Mouse (Mus musculus): Measurements from ENCODE around the gene Cnksr3.

GRCm38 (mm10) chr10:7145614-7146013 lies 66.4 kb downstream of the Cnksr3 start:
- TF ChIP-seq CTCF (IDR thresholded peaks at IDR 0.05; ENCODE audit: low read depth, low read length) (no peak), TAL1 (conservative IDR thresholded peaks at IDR 0.05; ENCODE audit: low read depth, low read length) (no peak), GATA1 (IDR thresholded peaks at IDR 0.05; ENCODE audit: borderline replicate concordance, low read length) (no peak), POLR2AphosphoS5 (IDR thresholded peaks at IDR 0.05; ENCODE audit: insufficient replicate concordance, low read depth, low read length) (no peak)

All from G1E (cell line).